Mouse (Mus musculus) brain, embryonic 14.5 days (tissue): ENCODE data around the gene Gbgt1. TPM values are rescaled to one million over a fixed set of nuclear protein-coding genes. Genes with fewer than 3 reads are reported as not detected.

ENCODE experiments used
- DNase-seq: peaks from one replicate; pipeline ENCODE4 v3.0.0-alpha.2; 2011; ENCODE audit warnings: low read depth
- CTCF ChIP-seq: fragments of 200-500 bp; IDR thresholded peaks from 2 replicates; pipeline ENCODE4 v1.5.1; 2012; ENCODE audit warnings: inconsistent platforms, mild to moderate bottlenecking, moderate library complexity, borderline replicate concordance; ENCODE audit not compliant: insufficient read depth, insufficient read length; ENCODE audit errors: extremely low read depth
- POLR2A ChIP-seq: fragments of 200-500 bp; IDR thresholded peaks from 2 replicates; pipeline ENCODE4 v1.6.1; 2012; ENCODE audit warnings: mild to moderate bottlenecking, inconsistent platforms, borderline replicate concordance; ENCODE audit not compliant: poor library complexity, insufficient read depth, insufficient read length, severe bottlenecking; ENCODE audit errors: extremely low read depth
- polyA plus RNA-seq: library from polyadenylated mRNA; depleted of rRNA; stranded (reverse); fragments of >200 nt; gene quantifications from 2 replicates; pipeline ENCODE4 v1.2.3, GENCODE M21; 2012

Gene Gbgt1
- polyA plus RNA-seq, 1 experiment, result 1.8 TPM

DNA sequence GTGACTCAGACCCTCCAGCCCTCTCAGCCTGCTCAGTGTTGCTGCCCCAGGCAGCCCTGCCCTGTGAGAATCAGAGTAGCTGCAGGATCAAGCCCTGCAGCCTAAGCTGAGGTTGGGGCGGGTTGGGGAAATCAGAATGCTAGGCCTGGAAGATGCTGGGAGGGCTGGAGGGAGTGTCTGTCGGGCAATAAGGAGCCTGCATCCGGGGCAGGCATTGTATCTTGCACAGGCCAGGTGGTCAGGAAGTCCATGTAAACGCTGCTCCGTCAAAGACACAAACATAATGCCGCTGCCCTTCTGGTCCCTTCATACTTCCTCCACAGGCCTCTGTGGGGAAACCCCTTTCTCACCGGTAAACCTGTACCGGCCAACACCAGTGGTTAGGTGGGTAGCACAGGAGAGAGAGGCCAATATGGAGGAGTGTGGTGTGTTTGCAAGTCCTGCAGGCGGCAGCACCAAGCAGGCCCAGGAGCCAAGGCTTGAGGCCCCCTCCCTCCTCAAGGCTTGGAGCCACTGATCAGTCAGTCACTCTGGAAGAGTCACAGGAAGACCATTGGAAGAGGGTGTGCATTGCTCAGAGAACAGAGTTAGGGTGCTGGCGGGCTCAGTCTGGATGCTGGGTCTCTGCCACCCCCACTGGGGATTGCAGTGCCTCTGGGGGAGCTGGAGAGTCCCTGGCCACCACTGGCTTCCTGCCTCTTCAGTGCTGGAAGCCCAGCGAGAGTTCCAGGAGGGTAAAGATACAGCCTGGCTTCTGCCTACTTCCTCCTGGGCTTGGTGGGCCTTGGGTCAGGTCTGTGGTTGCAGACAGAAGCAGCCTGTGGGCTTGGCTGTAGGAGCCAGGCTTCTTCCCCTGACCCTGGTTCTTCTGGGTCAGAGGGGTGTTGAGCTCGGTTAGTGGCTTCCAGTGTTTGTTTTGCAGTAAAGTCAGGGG, 29.5 kb downstream of the Gbgt1 start:
- TF ChIP-seq CTCF (peak; percentile 32; the same call in 1 of the 2 replicates), POLR2A (no peak)
- peak; percentile 35 for DNase-seq

DNA sequence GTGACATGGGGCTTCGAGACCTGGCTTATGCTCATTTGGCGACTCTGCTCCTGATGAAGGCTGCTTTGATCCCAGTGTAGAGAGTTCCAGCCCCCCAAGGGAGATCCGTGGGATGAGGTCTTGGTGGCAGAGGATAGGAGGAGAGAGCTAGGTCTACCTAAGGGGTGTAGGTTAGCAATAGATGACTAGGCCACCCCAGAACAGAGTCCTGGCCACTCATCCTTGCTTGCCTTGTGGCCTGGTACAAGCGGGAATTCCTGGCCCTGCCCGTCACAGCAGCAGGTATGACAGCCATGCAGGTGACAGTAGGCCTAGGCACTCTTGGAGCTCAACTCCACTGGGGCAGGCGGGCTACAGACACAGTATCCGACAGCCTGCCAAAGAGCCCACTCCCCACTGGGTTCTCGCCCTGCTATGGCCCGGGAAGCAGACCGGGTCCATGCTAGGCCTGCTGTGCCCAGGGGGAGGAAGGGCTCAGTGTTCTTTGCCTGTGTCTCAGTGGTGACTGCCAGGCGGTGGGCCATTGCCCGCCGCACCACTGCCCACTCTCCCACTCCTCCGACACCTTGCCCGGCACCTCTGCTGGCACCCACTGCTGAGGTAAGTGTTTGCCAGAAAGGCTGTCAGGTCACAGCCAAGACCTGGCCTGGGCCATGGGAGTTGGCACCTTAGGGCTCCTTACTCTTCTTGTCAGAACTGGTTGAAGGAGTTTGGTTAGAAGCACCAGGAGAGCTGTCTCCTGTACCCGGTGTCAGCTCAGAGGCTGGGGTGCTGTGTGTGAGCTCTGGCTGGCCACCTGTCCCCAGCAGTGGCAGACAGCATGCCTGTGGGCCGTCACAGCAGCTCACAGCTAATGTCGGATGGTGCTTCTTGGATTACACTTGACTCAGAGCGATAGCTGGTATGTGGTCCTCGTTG, 31.0 kb downstream of the Gbgt1 start:
- no peak for DNase-seq
- no peak for TF ChIP-seq CTCF
- no peak for TF ChIP-seq POLR2A

DNA sequence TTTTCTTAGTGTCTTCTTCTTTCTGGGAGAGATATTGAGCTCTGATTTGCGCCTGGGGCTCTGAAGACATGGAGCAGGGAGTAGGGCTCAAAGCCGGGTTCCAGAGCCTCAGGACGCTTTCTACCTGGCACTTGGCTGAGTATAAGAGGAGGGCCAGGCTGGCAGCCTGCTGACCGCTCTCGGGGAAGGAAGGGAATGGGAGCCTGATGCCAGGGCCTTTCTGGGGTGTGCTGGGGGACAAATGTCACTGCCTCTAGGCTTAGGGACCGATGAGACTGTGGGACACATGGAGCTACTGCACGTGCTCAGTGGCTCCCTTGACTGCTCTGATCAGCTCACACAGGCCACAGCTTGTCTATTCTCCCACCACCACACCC, 31.7 kb downstream of the Gbgt1 start:
- no peak for DNase-seq
- no peak for TF ChIP-seq POLR2A
- no peak for TF ChIP-seq CTCF

- no peak for DNase-seq
- TF ChIP-seq POLR2A (no peak), CTCF (no peak)
Measured at GRCm38 (mm10) chr2:28529856-28530255, 33.2 kb downstream of the Gbgt1 start.

DNA sequence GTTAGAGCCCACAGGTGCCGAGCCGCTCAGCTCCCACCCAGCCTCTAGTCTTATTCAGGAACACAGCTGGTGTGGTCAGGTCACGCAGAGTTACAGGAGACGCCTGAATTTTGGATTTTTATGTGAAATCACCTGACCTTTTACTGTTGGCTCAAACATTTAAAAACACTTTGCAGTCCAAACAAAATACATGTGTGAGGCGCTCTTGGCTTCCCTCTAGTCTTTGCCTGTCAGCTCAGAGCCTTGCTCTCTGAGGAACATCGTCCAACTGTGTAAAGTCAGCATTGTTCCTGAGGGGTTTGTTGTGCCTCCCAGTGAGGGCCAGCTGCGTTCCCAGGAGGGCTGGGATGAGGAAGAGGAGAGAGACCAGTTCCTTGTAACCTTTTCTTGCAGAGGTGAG, 33.6 kb downstream of the Gbgt1 start:
- no peak for TF ChIP-seq POLR2A
- TF ChIP-seq CTCF, result no peak
- no peak for DNase-seq

GRCm38 (mm10) chr2:28532938-28533771, 36.5 kb downstream of the Gbgt1 start:
- peak; percentile 92 for DNase-seq
- TF ChIP-seq POLR2A (peak; percentile 65), CTCF (peak; percentile 25; the same call in 1 of the 2 replicates)

GRCm38 (mm10) chr2:28533901-28534435, 37.3 kb downstream of the Gbgt1 start:
- no peak for DNase-seq

DNA sequence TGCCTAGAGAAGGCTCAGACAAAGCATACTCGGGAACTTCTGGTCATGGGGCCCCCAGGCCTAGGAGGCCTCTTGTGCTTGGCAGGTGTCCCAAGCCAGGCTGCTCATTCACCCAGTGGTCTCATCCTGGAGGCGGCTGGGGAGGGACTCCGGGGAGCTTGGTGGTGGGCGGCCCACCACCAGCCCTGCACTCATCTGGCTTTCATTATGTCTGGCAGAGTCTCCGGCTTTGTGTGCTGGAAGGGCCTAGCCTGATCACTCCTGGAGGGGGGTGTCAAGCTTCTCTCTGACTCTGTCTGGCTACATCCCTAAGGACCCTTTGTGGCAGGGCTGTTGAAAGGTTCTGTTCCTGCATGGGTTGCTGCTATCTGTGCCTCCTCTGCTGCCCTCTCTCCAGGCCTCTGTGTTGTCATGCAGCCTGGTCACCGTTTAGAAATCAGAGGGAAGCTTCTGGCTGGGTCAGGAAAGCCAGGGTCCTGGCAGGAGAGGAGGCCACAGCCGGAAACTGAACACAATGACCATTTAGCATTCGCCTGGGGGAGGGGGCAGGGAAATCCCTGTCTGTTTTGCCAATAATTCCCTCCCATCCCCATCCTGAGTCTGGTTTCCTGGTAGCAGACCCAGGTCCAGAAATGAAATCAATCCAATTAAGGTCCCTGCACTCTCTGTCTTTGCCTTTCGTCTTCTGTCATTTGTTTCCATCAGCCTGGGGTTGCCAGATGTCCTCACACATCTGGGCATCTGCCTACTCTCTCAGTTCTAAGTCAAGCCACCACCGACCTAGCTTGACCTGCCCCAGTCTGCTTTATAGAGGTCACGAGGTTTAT, 38.0 kb downstream of the Gbgt1 start:
- TF ChIP-seq CTCF, result no peak
- no peak for TF ChIP-seq POLR2A
- DNase-seq, result peak; percentile 81

More at GRCm38 (mm10) chr2:28533901-28534435, 37.3 kb downstream of the Gbgt1 start:
- no peak for TF ChIP-seq POLR2A
- no peak for TF ChIP-seq CTCF

GRCm38 (mm10) chr2:28535263-28535540, 38.5 kb downstream of the Gbgt1 start:
- TF ChIP-seq CTCF, result no peak
- no peak for TF ChIP-seq POLR2A
- peak; percentile 49 for DNase-seq

- TF ChIP-seq CTCF (no peak), POLR2A (no peak)
Measured at GRCm38 (mm10) chr2:28535650-28536049, 39.0 kb downstream of the Gbgt1 start.

GRCm38 (mm10) chr2:28536166-28536565, 39.5 kb downstream of the Gbgt1 start:
- TF ChIP-seq POLR2A, result no peak
- DNase-seq, result peak; percentile 65

More at GRCm38 (mm10) chr2:28535650-28536049, 39.0 kb downstream of the Gbgt1 start:
- peak; percentile 87 for DNase-seq
